Mouse (Mus musculus) left cerebral cortex, postnatal 25 days (tissue): ENCODE results near the gene Slc9a8. TPM values are rescaled to one million over a fixed set of nuclear protein-coding genes. Genes with fewer than 3 reads are reported as not detected.

Experiments
- DNase-seq, 2 experiments: peaks; one replicate each; pipeline ENCODE4 v3.0.0; 2022; ENCODE audit warnings: low spot score in 2 of 2, mixed read lengths in 1 of 2
- intact Hi-C: fragments of 180-260 bp; cut with DNase I; formaldehyde crosslinking; loops from one replicate; pipeline ENCODE4 v1.15.1; 2025
- total RNA-seq, 2 experiments: library from RNA; stranded (reverse); gene quantifications; 2 replicates each; pipeline ENCODE4 v1.2.3; 2021

The Slc9a8 gene
- total RNA-seq, 2 experiments from 2014 or later, result 24.7 to 31.0 TPM

- intact Hi-C loops, result no loop called here
- no peak for DNase-seq
Observed at GRCm38 (mm10) chr2:167439422-167439821, 17.9 kb downstream of the Slc9a8 start.

DNA sequence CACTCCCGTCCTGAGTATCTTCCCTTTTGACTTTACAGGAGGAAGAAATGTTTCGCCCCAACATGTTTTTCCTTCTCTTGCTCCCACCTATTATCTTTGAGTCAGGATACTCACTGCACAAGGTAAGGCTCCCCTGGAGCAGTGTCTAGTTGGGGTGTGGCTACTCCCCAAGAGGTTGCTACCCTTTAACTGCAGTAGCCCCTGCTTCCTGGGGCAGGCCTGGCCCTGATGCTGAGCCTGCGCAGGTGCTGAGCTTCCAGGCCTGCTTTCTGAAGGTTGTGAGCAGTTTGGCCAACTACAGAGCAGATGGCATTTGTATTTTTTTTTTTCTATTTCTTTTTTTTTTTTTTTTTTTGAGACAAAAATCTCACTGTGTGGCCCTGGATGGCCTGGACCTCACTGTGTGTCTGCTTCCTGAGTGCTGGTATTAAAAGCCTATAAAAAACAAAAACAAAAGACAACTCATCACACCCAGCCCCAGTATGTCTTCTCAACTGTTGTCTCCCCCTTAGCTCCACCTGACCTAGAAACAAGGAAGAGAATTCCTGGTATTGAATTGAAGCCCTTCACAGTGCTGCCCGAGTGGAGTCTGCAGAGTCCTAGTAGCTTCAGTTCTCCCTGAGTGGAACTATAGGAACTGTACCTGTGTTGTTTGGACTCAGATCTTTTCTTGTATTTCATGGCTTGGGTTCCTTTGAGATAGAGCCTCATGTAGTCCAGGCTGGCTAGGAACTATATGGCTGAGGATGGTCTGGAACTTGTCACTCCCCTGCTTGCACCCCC lies 22.1 kb downstream of the Slc9a8 start:
- DNase-seq, result no peak
- intact Hi-C loops, result no loop called here

GRCm38 (mm10) chr2:167445911-167446780 lies 24.6 kb downstream of the Slc9a8 start:
- intact Hi-C loops, result no loop called here
- DNase-seq, result no peak

- DNase-seq, result no peak
- intact Hi-C loops, result no loop called here
Observed at GRCm38 (mm10) chr2:167447207-167447606, 25.7 kb downstream of the Slc9a8 start.

DNA sequence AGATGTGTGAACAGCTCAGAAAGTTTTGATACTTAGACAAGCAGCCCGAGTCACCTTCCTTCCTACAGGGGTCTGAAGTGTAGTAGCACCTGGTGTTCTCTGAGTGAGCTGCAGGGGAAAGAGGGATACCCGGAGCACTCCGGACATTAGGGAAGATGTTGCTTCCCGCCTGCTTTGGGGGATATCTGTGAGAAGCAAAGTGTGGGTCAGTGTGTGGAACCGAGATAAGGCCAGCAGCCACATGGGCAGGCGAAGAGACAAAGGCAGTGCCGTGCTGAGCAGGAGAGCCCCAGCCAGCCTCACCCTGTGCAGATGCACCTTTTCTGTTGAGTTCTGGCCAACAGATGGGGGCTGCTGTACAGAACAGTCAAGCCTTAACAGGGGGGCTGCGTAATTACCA lies 26.1 kb downstream of the Slc9a8 start:
- intact Hi-C loops, result no loop called here
- no peak for DNase-seq

GRCm38 (mm10) chr2:167449331-167450275 lies 28.1 kb downstream of the Slc9a8 start:
- DNase-seq, result no peak

DNA sequence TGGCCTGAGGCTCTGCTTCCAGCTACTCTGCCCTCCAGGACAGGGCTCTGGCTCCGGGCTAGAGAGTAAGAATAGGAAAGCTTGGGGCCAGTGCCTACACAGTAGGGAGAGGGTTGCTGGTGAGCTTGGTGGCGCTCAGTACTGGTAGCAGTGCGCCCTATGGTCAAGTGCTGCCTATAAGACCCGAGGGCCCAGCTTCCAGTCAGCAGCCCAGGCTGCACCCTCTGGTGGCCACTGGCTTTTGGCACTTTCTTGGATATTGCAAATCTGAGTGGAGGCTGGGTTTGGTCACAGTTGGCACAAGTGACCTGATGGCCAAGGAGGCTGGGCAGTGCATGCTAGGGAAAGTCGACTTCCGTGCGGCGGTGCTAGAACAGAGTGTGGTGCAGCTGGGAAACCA lies 29.1 kb downstream of the Slc9a8 start:
- no peak for DNase-seq
- intact Hi-C loops, result no loop called here

More at GRCm38 (mm10) chr2:167449331-167450275, 28.1 kb downstream of the Slc9a8 start:
- intact Hi-C loops, result no loop called here

DNA sequence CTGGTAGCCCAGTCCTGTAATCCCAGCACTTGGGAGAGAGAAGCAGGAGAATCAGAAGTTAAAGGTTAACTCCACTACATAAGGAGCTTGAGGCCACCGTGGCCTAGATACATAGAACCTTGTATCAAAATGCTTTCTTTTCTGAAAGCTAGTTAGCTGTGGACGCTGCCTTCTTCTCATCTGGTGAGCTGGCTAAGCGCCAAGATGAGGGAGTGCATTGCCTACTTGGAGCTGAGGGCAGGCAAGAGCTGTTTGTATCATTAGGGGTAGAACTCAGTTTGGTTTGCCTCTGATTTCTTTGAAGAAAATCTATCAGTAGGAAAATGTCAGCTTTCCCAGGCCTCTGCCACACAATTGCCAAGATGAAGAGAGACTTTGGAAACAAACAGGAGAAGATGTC lies 32.3 kb downstream of the Slc9a8 start:
- no peak for DNase-seq
- intact Hi-C loops, result no loop called here

DNA sequence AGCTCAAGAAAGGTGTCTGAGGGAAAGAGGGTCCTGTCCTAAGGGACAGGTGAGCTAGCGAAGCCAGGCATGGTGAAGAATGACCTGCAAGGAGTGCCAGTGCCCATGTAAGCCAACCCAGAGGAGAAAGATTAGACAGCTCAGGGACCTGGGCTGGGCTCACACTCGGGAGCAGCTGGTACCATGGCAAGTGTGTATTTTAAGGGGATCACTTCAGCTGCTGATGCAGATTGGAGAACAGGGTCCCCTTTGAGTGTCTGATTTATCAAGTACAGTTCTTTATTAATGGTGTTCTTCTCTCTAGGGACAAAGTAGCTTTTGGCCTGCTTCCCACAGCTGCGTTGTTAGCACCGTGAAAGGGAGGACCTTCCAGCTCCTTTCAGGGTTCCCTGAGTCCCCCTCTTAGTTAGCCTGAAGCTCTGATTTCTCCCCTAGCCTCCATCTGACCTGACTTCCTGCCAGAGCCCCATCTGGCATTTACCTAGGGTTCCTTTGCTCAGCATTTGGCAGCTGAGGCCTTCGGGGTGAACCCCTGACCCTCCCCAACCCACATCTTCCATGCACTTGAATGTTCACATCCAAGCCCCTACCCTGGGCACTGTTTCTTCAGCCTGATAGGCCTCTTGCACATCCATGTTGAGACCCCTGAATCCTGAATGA lies 35.0 kb downstream of the Slc9a8 start:
- intact Hi-C loops, result no loop called here
- DNase-seq, result no peak

DNA sequence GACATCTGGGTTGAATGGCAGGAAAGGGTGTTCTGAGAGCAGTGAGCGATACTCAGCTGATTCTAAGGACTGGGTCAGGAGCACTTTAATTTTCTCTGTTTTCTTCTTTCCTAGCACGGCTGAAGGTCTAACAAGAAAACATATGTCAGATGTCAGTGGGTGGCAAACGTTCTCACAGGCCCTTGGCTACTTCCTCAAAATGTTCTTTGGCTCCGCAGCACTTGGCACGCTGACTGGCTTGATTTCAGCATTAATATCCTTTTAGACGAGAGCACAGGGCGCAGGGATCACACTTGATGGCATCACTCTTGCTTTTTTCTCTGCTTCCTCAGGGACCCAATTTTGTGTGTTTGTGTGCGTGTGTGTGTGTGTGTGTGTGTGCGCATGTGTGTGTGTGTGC lies 35.7 kb downstream of the Slc9a8 start:
- intact Hi-C loops, result no loop called here
- DNase-seq, result no peak

DNA sequence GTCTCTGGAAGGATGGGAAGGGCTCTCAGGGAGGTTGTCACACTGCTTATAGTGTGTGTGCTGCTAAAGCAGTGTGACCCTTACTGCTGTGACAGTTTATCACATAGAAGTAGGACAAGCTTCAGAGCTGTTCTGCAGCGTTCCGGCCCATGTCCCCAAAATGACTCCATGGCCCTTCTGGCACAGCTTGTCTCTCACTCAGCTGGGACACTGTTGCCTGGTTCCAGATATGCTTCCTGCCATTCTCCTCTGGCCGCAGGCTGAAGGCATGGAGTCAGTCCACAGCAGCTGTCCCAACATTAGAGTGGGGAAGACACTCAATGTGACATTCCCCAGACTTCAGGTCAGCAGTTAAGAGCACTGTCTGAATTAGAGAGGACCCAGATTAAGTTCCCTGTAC lies 37.0 kb downstream of the Slc9a8 start:
- no peak for DNase-seq
- intact Hi-C loops, result no loop called here

DNA sequence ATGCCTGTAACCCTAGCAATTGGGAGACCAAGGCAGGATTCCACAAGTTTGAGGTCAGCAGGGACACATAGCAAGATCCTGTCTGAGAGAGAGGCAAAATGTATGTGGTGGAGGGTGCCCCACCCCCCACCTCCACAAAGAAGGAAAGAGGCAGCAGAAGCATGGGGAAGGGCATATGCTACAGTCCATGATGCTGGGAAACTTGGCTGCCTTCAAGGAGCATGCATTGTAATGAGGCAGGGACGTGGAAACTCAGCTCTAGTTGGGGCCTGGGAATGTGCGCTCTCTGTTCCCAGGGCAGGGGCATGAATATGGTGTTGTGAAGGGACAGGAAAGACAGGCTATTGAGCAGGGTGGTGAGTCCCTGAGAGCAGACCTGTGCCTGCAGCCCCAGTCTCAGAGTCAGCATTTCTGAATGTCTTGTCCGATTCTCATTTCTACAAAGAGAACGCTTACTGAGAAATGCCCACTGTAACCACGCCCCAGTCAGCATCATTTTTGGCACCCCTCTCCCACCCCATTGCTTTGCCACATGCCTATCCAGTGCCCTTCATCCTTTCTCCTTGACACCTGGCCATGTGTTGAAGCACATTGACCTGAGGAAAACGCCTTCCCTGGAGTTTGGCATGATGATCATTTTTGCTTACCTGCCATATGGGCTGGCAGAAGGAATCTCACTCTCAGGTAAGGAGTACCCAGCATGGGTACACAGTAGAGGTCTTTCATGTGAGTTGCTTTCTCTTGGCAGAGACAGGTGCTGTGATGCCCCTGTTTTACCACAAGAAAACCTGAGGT lies 37.8 kb downstream of the Slc9a8 start:
- no peak for DNase-seq
- intact Hi-C loops, result no loop called here

- intact Hi-C loops, result loop anchor here (2.0 kb wide), 1 partner anchor 184 kb away; no protein-coding TSS in a partner anchor
Observed at GRCm38 (mm10) chr2:167462954-167463353, 41.4 kb downstream of the Slc9a8 start.

GRCm38 (mm10) chr2:167463802-167464201 lies 42.3 kb downstream of the Slc9a8 start:
- no peak for DNase-seq
- intact Hi-C loops, result loop anchor here (2.0 kb wide), 1 partner anchor 185 kb away; no protein-coding TSS in a partner anchor

More at GRCm38 (mm10) chr2:167462954-167463353, 41.4 kb downstream of the Slc9a8 start:
- peak in 1 of 2 experiments; percentile 38 for DNase-seq

GRCm38 (mm10) chr2:167465951-167466350 lies 44.4 kb downstream of the Slc9a8 start:
- no peak for DNase-seq
- intact Hi-C loops, result no loop called here

DNA sequence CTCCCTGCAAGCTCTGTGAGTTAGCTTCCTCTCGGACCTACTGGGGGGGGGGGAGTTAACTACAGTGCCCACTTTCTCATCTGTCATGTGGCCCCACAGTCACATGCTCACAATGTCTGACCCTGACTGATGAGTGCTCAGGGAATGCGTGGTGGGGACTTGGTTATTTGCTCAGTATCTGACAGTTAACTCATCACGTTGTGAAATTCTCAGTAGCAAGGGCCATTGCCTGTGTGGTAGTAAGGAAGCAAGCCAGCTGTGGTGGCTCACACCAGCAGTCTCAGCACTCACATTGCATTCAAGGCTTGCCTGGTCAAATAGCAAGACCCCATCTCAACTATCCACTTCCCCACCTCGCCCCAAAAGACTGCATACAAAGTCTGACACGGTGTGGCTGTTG lies 45.7 kb downstream of the Slc9a8 start:
- no peak for DNase-seq
- intact Hi-C loops, result no loop called here

DNA sequence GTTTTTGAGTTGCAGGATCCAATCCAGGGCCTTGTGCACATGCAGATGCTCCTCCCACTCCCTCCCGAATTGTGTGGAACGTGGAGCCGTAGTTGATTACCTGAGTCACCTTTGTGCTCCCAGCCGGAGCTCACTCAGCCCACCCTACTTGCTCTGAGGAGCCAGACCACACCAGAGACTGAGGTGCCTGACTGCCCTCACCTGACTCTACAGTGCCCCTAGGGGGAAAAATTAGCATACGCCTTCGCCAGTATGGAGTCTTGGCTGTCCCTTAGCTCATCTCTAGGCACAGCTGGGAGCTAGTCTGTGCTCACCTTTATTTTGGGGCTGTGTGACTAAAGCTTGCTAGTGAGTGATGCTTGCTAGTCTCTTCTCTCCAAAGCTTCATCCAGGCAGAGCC lies 46.9 kb downstream of the Slc9a8 start:
- no peak for DNase-seq
- intact Hi-C loops, result no loop called here

GRCm38 (mm10) chr2:167470611-167471010 lies 49.1 kb downstream of the Slc9a8 start:
- no peak for DNase-seq
- intact Hi-C loops, result no loop called here
